Mouse (Mus musculus): ENCODE results near the gene Higd1b.

DNA sequence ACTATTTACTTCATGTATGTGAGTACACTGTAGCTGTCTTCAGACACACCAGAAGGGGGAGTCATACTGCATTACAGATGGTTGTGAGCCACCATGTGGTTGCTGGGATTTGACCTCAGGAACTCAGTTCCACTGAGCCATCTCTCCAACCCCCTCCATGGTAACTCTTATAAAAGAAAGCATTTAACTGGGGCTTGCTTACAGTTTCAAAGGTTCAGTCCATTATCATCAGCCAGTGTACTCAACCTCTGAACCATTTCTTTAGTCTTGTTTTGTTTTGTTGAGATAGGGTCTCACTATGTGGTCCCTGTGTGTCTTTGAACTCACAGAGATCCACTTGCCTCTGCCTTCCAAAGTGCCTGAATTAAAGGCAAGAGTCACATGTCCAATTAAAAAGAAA lies 20.8 kb upstream of the Higd1b start:
- TF ChIP-seq POLR2A (IDR thresholded peaks at IDR 0.05; ENCODE audit: borderline replicate concordance, control insufficient read depth, low read depth, low read length), result no peak
- TF ChIP-seq CTCF (IDR thresholded peaks at IDR 0.05; ENCODE audit: control insufficient read depth, insufficient read depth, low read length), result no peak
